Mouse (Mus musculus) hindbrain, embryonic 12.5 days (tissue): Measurements from ENCODE around the gene Ifi208. TPM values are rescaled to one million over a fixed set of nuclear protein-coding genes. Genes with fewer than 3 reads are reported as not detected.
"Not testable (repeated sequence)": the region's sequence is repeated elsewhere in the genome, so short reads cannot be mapped to it uniquely, and the experiment has no call there.

Source experiments
- ATAC-seq: fragments of 200-750 bp; cut with Nextera tagmentation; 2 replicates; pipeline ENCODE4 v1.8.0; 2017; ENCODE audit warnings: moderate TSS enrichment; ENCODE audit not compliant: low FRiP score
- H3K27ac ChIP-seq: fragments of 300-500 bp; sonication (generic); 2 replicates; pipeline ENCODE4 v1.5.1; 2016; ENCODE audit warnings: mild to moderate bottlenecking
- H3K27me3 ChIP-seq: fragments of 300-500 bp; sonication (generic); 2 replicates; pipeline ENCODE4 v1.6.1; 2016; ENCODE audit warnings: mild to moderate bottlenecking
- H3K36me3 ChIP-seq: fragments of 300-500 bp; sonication (generic); 2 replicates; pipeline ENCODE4 v1.6.1; 2016; ENCODE audit warnings: mild to moderate bottlenecking
- H3K4me1 ChIP-seq: fragments of 300-500 bp; sonication (generic); 2 replicates; pipeline ENCODE4 v1.6.1; 2016
- H3K4me2 ChIP-seq: fragments of 300-500 bp; sonication (generic); replicated peaks from 2 replicates; pipeline ENCODE4 v1.6.1; 2016; ENCODE audit warnings: mild to moderate bottlenecking
- H3K4me3 ChIP-seq: fragments of 300-500 bp; sonication (generic); 2 replicates; pipeline ENCODE4 v1.5.1; 2016; ENCODE audit warnings: mild to moderate bottlenecking
- H3K9ac ChIP-seq: fragments of 300-500 bp; sonication (generic); 2 replicates; pipeline ENCODE4 v1.6.1; 2016; ENCODE audit warnings: mild to moderate bottlenecking, moderate library complexity
- H3K9me3 ChIP-seq: fragments of 300-500 bp; sonication (generic); replicated peaks from 2 replicates; pipeline ENCODE4 v1.6.1; 2016; ENCODE audit warnings: mild to moderate bottlenecking
- WGBS: fragments of 180-500 bp; shearing (Covaris S2); methylation state at CpG from one replicate; pipeline ENCODE4 v1.1.7; 2016; 5-methylcytosine and 5-hydroxymethylcytosine counted together
- polyA plus RNA-seq: library from polyadenylated mRNA; unstranded; fragments of >200 nt; fragmentation: Nextera tagmentation; extraction: Ambion mirVana; gene quantifications from 2 replicates; pipeline ENCODE4 v1.2.1, GENCODE M21; 2016

Ifi208 gene
- not detected in 2 replicates for polyA plus RNA-seq

DNA sequence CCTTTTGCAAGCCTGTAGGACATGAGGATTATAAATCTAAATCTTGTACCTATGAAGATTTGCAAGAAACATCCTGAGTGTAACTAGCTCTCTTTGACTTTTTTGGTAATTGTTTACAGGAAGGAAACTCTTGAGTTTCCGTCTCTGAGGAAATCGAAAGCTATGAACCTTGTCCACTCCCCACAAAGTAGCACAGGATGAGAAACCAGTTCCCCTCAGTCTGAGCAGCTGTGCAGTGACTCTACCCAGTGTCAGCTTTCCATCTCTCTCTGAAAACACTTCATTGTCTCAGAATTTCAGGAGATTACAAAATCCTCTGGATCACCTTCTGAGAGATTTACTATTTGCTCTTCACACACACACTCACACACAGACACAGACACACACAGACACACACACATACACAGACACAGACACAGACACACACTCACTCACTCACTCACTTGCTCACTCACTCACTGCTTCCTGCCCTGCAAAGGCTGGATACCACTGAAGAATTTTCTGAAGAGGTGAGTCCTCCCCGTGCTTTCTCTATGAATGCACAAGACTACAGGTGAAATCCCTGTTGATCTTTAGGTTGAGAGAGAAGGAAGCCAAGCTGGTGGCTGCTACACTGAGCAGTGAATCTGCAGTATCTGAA, at the start of gene Ifi208:
Gene Ifi208 (plus strand): TSS at position 218 of the 640 bp plus-strand sequence.
- H3K9ac ChIP-seq, H3K4me1 ChIP-seq, H3K4me2 ChIP-seq, H3K36me3 ChIP-seq, H3K27ac ChIP-seq, H3K4me3 ChIP-seq, ATAC-seq, H3K9me3 ChIP-seq, H3K27me3 ChIP-seq: not testable (repeated sequence)
- WGBS: 53% methylated on average over 3 of the region's 3 CpGs

DNA sequence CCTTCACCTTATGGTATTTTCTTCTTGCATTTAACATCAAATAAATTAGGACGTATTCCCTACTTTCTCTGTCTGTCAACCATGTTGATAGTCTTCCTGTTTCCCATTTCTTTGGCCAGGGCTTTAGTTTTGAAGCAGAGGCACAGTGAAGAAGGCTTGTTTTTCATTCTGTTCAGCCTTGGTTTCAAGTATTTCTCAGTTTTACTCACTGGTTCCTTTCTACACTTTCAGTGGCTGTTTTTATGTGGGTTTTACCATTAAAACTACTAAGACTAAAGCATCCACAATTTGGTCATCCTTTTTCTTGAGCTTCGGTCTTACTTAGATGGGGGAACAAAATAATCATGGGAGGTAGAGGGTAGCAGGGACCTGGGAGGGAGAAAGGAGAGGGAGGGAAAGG, 49.4 kb upstream of the Ifi208 start:
- H3K36me3 ChIP-seq: no peaks in the 10 kb centered on the region
- ATAC-seq: no peak
- H3K27me3 ChIP-seq: no peaks in the 10 kb centered on the region
- H3K9ac ChIP-seq: no peak overlapping the region
- no peak overlapping the region for H3K4me3 ChIP-seq
- no peak overlapping the region for H3K4me2 ChIP-seq
- 88% methylated on average over 2 of the region's 2 CpGs for whole genome bisulfite sequencing
- H3K27ac ChIP-seq: no peak overlapping the region
- no peaks in the 10 kb centered on the region for H3K4me1 ChIP-seq
- no peaks in the 10 kb centered on the region for H3K9me3 ChIP-seq

DNA sequence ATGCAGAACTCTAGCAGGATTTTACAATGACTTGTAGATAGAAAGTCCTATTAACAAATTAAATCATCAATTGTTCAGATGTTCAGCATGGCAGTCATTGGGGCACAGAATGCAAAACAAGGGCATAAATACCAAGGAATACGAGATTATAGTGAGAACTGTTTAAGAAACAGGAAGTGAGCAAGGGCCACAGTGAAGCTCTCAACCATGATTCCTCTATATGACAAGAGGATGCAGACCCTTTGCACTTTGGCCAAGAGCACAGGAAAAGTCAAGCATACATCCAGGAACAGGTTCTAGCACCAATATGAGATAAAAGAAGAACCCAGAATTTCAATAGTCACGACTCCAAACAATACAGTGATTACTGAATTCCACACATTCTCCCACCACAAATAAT, 46.8 kb upstream of the Ifi208 start:
- Histone ChIP-seq H3K27ac (no peak overlapping the region), H3K9ac (no peak overlapping the region), H3K4me3 (no peak overlapping the region), H3K4me1 (no peaks in the 10 kb centered on the region), H3K27me3 (no peaks in the 10 kb centered on the region), H3K9me3 (no peaks in the 10 kb centered on the region), H3K36me3 (no peaks in the 10 kb centered on the region), H3K4me2 (no peak overlapping the region)
- no peak for ATAC-seq
- 71% methylated on average over 2 of the region's 2 CpGs for WGBS

DNA sequence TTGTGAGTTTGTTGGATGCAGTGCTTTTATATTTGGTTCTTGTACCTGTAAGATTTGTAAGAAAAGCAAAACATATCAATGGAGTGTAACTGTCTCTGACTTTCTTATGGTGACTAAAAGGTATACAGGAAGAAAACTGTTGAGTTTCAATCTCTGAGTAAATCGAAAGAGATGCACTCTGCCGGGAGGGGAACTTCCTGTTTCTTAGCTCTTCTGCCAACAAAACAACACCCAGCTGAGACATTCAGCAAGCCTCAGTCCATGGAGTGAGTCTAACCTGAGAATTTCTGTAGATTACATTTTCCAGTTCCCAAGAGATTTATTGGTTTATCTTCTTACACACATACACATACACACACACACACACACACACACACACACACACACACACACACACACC, 42.9 kb upstream of the Ifi208 start, which contains the start of gene Ifi209:
Gene Ifi209 (plus strand): TSS at position 296 of the 400 bp plus-strand sequence.
- not testable (repeated sequence) for H3K4me2 ChIP-seq, H3K9ac ChIP-seq, H3K4me1 ChIP-seq, H3K9me3 ChIP-seq, ATAC-seq, H3K27me3 ChIP-seq, H3K36me3 ChIP-seq, H3K4me3 ChIP-seq, H3K27ac ChIP-seq
- 84% methylated on average over 2 of the region's 2 CpGs for WGBS

DNA sequence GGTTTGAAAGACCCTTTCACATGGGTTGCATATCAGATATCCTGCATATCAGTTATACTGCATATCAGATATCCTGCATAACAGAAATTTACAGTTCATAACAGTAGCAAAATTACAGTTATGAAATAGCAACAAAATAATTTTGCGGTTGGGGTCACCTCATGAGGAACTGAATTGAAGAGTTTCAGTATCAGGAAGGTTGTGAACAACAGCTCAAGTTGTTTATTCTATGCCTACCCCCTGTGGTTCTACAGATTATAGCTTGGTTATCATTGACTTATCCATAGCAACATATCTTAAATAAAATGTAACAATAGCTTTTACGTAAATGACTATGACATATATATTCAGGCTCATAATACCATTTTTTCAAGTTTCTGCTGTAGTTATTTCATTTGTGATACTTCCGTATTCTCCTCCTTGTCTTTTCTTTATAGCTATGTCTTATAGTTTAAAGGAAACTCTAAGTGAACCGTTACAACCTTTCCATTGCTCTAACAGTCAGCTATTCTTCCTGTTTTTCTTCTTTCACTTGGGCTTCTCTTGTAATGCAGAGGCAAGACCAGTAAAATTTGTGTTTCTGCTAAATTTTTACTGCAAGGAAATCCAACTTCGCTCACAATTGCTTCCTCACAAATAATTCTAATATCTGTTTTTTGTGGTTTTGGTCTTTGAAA, 39.4 kb upstream of the Ifi208 start:
- Histone ChIP-seq H3K4me2 (no peak overlapping the region), H3K9me3 (no peaks in the 10 kb centered on the region), H3K4me1 (no peaks in the 10 kb centered on the region), H3K4me3 (no peak overlapping the region), H3K27me3 (no peaks in the 10 kb centered on the region), H3K36me3 (no peaks in the 10 kb centered on the region), H3K27ac (no peak overlapping the region), H3K9ac (no peak overlapping the region)
- WGBS: 89% methylated on average over 5 of the region's 5 CpGs
- no peak for ATAC-seq

DNA sequence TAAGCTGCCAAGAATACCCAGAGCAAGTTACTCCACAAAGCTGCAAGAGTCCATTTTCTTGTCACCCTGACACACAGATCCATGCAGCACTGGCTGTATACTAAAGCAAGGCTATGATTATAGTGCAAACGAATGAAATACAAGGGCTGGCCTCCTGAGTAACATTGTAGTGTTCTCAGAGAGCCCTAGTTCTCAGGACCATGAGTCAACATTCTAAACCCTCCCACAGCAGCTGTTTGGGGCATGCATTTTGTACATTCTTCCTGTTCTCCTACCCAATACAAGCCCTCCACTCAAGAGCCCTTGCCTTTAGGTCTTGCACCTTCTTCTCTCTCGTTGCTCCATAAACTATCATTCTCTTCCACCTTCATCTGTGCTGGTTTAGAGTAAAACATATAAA, 28.1 kb upstream of the Ifi208 start:
- ATAC-seq: no peak
- no peaks in the 10 kb centered on the region for H3K9me3 ChIP-seq
- no peaks in the 10 kb centered on the region for H3K4me1 ChIP-seq
- no peak overlapping the region for H3K27ac ChIP-seq
- no peaks in the 10 kb centered on the region for H3K27me3 ChIP-seq
- WGBS: 83% methylated on average over 2 of the region's 2 CpGs
- H3K36me3 ChIP-seq: no peaks in the 10 kb centered on the region
- no peak overlapping the region for H3K9ac ChIP-seq
- H3K4me2 ChIP-seq: no peak overlapping the region
- H3K4me3 ChIP-seq: no peak overlapping the region

DNA sequence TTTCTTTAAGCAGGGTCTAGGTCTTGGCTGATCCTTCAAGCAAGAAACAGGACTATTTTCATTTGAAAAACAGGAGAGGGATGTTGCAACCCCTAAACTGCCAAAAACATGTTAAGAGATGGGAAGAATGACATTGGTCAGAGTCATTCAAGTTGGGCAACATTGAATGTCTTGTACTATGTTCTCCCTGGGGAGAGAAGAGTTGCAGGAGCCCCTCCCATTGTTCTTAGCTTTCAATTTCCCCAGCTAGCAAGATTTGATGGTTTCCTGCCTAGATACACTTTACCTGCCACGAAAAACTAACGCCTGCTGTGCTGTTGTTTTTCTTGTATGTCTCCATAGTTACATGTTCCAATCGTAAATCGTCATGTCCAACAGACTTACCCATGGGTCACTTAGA, 15.5 kb upstream of the Ifi208 start:
- Histone ChIP-seq H3K4me2 (no peak overlapping the region), H3K4me1 (no peaks in the 10 kb centered on the region), H3K27ac (no peak overlapping the region), H3K4me3 (no peak overlapping the region), H3K9ac (no peak overlapping the region), H3K36me3 (no peaks in the 10 kb centered on the region), H3K9me3 (no peaks in the 10 kb centered on the region), H3K27me3 (no peaks in the 10 kb centered on the region)
- no peak for ATAC-seq
- WGBS: 83% methylated on average over 4 of the region's 4 CpGs

DNA sequence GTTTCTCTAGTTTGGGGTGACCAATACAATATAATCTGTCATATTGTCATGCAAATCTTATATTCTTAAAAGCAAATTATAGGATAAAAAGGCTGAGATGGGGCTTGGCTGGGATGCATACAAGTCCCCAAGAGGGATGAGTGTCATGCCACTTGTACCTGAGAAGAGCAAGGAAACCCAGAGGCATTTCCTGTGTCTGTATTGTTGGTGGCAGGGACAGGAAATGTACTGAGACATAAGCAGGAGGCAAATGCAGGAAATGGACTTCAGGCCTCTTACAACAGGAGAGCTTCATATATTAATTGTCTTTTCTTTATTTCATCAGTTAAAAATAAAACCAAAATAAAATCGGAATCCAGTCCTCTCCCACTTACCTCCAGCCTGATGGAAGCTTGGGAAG, 5.1 kb downstream of the Ifi208 start:
- 91% methylated on average over 1 of the region's 1 CpGs for WGBS
- H3K27ac ChIP-seq, H3K36me3 ChIP-seq, H3K4me3 ChIP-seq, H3K9me3 ChIP-seq, H3K4me1 ChIP-seq, H3K27me3 ChIP-seq, H3K9ac ChIP-seq, ATAC-seq, H3K4me2 ChIP-seq: not testable (repeated sequence)

DNA sequence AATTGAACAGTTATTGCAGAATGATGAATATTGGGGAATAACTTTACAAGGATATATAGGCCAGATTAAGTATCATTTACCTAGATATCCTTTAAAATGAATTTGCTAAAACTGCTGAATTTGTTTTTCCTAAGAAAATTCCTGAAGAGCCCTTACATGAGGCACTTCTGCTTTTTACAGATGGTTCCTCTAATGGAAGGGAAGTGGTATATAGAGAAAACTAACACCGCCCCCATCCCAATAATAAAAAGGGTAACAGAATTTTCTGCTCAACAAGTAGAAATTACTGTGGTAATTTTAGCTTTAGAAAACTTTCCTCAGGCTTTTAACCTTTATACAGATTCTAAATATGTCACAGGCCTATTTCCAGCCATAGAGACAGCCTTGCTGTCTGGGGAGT, 20.8 kb downstream of the Ifi208 start:
- 88% methylated on average over 1 of the region's 1 CpGs for WGBS
- H3K27ac ChIP-seq: no peak overlapping the region
- ATAC-seq: no peak
- no peaks in the 10 kb centered on the region for H3K9me3 ChIP-seq
- H3K4me3 ChIP-seq: no peak overlapping the region
- H3K9ac ChIP-seq: no peak overlapping the region
- H3K4me1 ChIP-seq: no peaks in the 10 kb centered on the region
- H3K4me2 ChIP-seq: no peak overlapping the region
- no peaks in the 10 kb centered on the region for H3K27me3 ChIP-seq
- H3K36me3 ChIP-seq: no peaks in the 10 kb centered on the region

DNA sequence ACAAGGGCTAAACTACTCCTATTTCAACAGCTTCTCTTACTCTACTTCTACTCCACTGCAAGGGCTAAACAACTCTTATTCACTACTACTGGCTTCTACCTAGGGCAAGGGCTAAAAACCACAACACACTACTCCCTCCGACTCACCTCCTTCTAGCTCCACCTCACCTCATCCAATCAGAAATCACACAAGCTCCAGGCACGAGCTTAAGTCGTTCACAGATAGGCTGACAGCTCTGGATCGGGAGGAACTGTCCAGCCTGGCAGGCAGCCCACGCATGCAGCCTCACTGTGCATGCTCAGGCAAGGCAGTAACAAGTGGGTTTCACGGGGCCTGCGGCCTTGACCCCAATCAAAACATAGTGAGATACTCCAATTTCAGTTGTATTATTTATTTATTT, 59.7 kb downstream of the Ifi208 start:
- WGBS: 45% methylated on average over 7 of the region's 7 CpGs
- H3K36me3 ChIP-seq: no peaks in the 10 kb centered on the region
- H3K4me2 ChIP-seq: no peak overlapping the region
- no peaks in the 10 kb centered on the region for H3K9me3 ChIP-seq
- H3K27ac ChIP-seq: no peak overlapping the region
- H3K4me1 ChIP-seq: no peaks in the 10 kb centered on the region
- no peaks in the 10 kb centered on the region for H3K27me3 ChIP-seq
- H3K4me3 ChIP-seq: no peak overlapping the region
- no peak for ATAC-seq
- no peak overlapping the region for H3K9ac ChIP-seq

DNA sequence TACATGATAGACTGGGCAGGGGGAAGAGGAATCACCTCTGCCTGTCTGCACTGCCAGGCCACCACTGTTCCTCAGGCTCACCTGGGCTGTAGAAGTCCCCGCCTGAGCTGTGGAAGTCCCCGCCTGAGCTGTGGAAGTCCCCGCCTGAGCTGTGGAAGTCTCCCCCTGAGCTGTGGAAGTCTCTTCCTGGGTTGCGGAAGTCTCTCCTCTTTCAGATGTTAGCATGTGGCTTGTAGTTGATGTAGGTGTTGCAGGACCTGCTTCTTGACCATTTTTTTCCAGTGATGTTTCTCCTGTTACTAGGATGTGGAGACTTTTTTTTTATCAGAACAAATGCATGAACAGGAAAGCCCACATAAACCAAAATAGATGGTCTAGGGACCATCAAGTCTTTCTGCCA, 61.5 kb downstream of the Ifi208 start:
- not testable (repeated sequence) for H3K4me2 ChIP-seq, H3K4me1 ChIP-seq, H3K36me3 ChIP-seq, ATAC-seq, H3K4me3 ChIP-seq, H3K9ac ChIP-seq, H3K27ac ChIP-seq, H3K27me3 ChIP-seq, H3K9me3 ChIP-seq
- WGBS: 90% methylated on average over 4 of the region's 4 CpGs

DNA sequence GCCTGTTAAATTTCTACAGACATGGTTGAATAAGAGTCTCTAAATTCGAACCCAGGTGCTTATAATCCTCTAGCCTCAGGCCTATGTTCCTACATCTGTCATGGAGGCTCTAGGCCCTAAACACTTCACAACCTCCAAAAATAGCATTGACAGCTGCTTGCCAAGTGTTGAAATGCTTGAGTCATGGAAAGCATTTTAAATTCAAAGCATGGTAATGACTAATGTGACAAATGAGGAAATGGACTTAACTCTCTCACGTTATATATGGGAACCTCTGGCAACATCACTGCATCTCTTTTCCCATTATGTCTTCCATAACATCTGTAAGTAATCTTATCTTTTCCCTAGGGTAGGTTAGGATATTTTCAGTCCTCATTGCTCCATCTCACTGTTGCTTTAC, 63.5 kb downstream of the Ifi208 start:
- no peaks in the 10 kb centered on the region for H3K36me3 ChIP-seq
- H3K9ac ChIP-seq: no peak overlapping the region
- no peaks in the 10 kb centered on the region for H3K9me3 ChIP-seq
- no peaks in the 10 kb centered on the region for H3K27me3 ChIP-seq
- no peak for ATAC-seq
- 78% methylated on average over 2 of the region's 2 CpGs for WGBS
- H3K4me2 ChIP-seq: no peak overlapping the region
- no peak overlapping the region for H3K27ac ChIP-seq
- H3K4me3 ChIP-seq: no peak overlapping the region
- no peaks in the 10 kb centered on the region for H3K4me1 ChIP-seq

DNA sequence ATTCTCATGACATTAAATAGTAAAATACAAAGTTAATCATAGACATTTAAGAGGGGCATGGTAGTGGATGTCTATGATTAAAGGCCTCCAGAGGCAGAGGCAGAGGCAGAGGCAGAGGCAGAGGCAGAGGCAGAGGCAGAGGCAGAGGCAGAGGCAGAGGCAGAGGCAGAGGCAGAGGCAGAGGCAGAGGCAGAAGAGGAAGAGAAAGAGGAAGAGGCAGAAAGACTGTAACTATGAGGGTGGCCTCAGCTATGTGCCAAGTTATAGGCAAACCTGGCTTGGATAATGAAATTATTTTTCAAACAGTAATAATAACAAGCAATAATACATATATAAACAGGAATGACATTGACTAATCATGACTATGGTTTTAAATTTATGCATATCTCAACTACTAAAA, 67.1 kb downstream of the Ifi208 start:
- Histone ChIP-seq H3K9me3 (no peaks in the 10 kb centered on the region), H3K4me1 (no peaks in the 10 kb centered on the region), H3K9ac (no peak overlapping the region), H3K4me2 (no peak overlapping the region), H3K4me3 (no peak overlapping the region), H3K36me3 (no peaks in the 10 kb centered on the region), H3K27ac (no peak overlapping the region), H3K27me3 (no peaks in the 10 kb centered on the region)
- no peak for ATAC-seq
